Mouse (Mus musculus) MEL (cell line): ENCODE measurements around the gene Mid1.

ENCODE experiments used
- BHLHE40 ChIP-seq: IDR thresholded peaks from 2 replicates; pipeline ENCODE4 v1.6.1; 2012; ENCODE audit warnings: low read depth, mild to moderate bottlenecking, inconsistent platforms, low read length, improper control_type of control experiment, borderline replicate concordance
- CHD2 ChIP-seq: IDR thresholded peaks from 2 replicates; pipeline ENCODE4 v1.6.1; 2011; ENCODE audit warnings: low read length, improper control_type of control experiment
- CTCF ChIP-seq, 3 experiments: IDR thresholded peaks in 2 of 3; conservative IDR thresholded peaks in 1 of 3; 2 replicates each; pipeline ENCODE4 v1.5.1; 2011 to 2012; ENCODE audit warnings: low read length in 3 of 3, low read depth in 2 of 3, mild to moderate bottlenecking in 2 of 3, improper control_type of control experiment in 1 of 3, inconsistent platforms in 1 of 3, mixed read lengths in 1 of 3, moderate library complexity in 1 of 3; ENCODE audit not compliant: control insufficient read depth in 1 of 3, insufficient read depth in 1 of 3, poor library complexity in 1 of 3, severe bottlenecking in 1 of 3
- EP300 ChIP-seq, 2 experiments: IDR thresholded peaks; 2 replicates each; pipeline ENCODE4 v1.6.1; 2011; ENCODE audit warnings: improper control_type of control experiment in 2 of 2, low read length in 2 of 2, low read depth in 1 of 2, mild to moderate bottlenecking in 1 of 2
- ETS1 ChIP-seq: IDR thresholded peaks from 2 replicates; pipeline ENCODE4 v1.6.1; 2012; ENCODE audit warnings: low read depth, mild to moderate bottlenecking, inconsistent platforms, low read length, improper control_type of control experiment, moderate library complexity
- MAFK ChIP-seq: IDR thresholded peaks from 2 replicates; pipeline ENCODE4 v1.6.1; 2011; ENCODE audit warnings: low read depth, mild to moderate bottlenecking, low read length, improper control_type of control experiment, borderline replicate concordance
- MAZ ChIP-seq: IDR thresholded peaks from 2 replicates; pipeline ENCODE4 v1.6.1; 2012; ENCODE audit warnings: low read depth, mild to moderate bottlenecking, inconsistent platforms, low read length, improper control_type of control experiment
- MEF2A ChIP-seq: IDR thresholded peaks from 2 replicates; pipeline ENCODE4 v1.6.1; 2014; ENCODE audit warnings: low read depth, mild to moderate bottlenecking, inconsistent platforms, low read length, improper control_type of control experiment; ENCODE audit not compliant: poor library complexity, insufficient replicate concordance, severe bottlenecking; ENCODE audit errors: extremely low read depth
- POLR2A ChIP-seq, 2 experiments: IDR thresholded peaks; 2 replicates each; pipeline ENCODE4 v1.6.1; 2011 to 2012; ENCODE audit warnings: low read length in 2 of 2, mild to moderate bottlenecking in 2 of 2, control low read depth in 1 of 2, improper control_type of control experiment in 1 of 2, low read depth in 1 of 2, moderate library complexity in 1 of 2; ENCODE audit not compliant: control insufficient read depth in 1 of 2, insufficient read depth in 1 of 2, poor library complexity in 1 of 2
- RCOR1 ChIP-seq: IDR thresholded peaks from 2 replicates; pipeline ENCODE4 v1.6.1; 2012; ENCODE audit warnings: low read depth, mild to moderate bottlenecking, inconsistent platforms, low read length, improper control_type of control experiment
- TAL1 ChIP-seq: IDR thresholded peaks from 2 replicates; pipeline ENCODE4 v1.6.1; 2012; ENCODE audit warnings: mild to moderate bottlenecking, inconsistent platforms, low read length, moderate library complexity, mixed read lengths
- USF1 ChIP-seq: IDR thresholded peaks from 2 replicates; pipeline ENCODE4 v1.6.1; 2014; ENCODE audit warnings: low read depth, mild to moderate bottlenecking, inconsistent platforms, low read length, improper control_type of control experiment, moderate library complexity
- ZKSCAN1 ChIP-seq: IDR thresholded peaks from 2 replicates; pipeline ENCODE4 v1.6.1; 2012; ENCODE audit warnings: low read depth, mild to moderate bottlenecking, inconsistent platforms, low read length, improper control_type of control experiment, moderate library complexity
- ZMIZ1 ChIP-seq: IDR thresholded peaks from 2 replicates; pipeline ENCODE4 v1.6.1; 2012; ENCODE audit warnings: low read depth, mild to moderate bottlenecking, inconsistent platforms, low read length, improper control_type of control experiment, moderate library complexity

DNA sequence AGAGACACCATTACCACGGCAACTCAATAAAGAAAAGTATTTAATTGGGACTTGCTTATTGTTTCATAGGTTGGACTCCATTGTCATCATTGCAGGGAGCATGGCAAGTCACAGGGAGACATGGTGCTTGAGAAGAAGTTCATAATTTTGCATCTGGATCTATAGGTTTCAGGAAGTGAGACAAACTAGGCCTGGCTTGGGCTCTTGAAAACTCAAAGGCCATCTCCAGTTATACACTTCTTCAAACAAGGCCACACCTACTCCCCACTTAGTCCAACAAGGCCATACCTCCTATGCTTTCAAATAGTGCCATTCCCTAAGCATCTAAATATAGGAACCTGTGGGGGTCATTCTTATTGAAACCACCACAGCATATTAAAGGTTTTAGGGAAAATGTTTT, 189.5 kb downstream of the Mid1 start:
- TF ChIP-seq RCOR1 (no peak), POLR2A (IDR thresholded peaks at IDR 0.05; ENCODE audit: control insufficient read depth in 1 of 2, insufficient read depth in 1 of 2, low read depth in 1 of 2, low read length in 2 of 2, poor library complexity in 1 of 2) (no peak), CTCF (IDR thresholded peaks at IDR 0.05 in 2 of 3, conservative IDR thresholded peaks at IDR 0.05 in 1 of 3; ENCODE audit: control insufficient read depth in 1 of 3, insufficient read depth in 1 of 3, low read depth in 2 of 3, low read length in 3 of 3, poor library complexity in 1 of 3, severe bottlenecking in 1 of 3) (no peak), CHD2 (no peak), MEF2A (no peak), MAFK (no peak), EP300 (IDR thresholded peaks at IDR 0.05; ENCODE audit: low read depth in 1 of 2, low read length in 2 of 2) (no peak), ZKSCAN1 (no peak), ETS1 (no peak), BHLHE40 (no peak), MAZ (no peak), USF1 (no peak), TAL1 (no peak), ZMIZ1 (no peak)
